Mouse (Mus musculus): Measurements from ENCODE around the gene Trim2.

DNA sequence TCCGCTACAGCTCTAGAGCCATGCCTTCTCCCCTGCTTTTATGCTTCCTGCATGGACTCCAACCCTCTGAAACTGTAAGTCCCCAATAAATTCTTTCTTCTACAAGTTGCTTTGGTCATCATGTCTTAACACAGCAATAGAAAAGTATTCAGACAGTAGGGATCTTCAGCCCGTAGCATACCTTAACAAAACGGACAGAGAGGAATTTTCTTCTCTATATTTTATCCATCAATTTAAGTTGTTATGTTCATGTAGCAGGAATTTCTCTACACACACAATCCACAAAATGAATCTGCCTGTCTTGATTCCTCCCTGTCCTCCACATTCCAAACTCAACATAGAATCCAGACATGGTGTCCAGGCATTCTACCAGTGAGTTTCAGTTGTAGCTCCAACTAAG is at the start of gene Trim2:
- TF ChIP-seq POLR2A (IDR thresholded peaks at IDR 0.05; ENCODE audit: low read depth, low read length): no peak
- no peak for TF ChIP-seq KAT2A (IDR thresholded peaks at IDR 0.05; ENCODE audit: insufficient replicate concordance, low read length)
- no peak for TF ChIP-seq MYC (IDR thresholded peaks at IDR 0.05; ENCODE audit: low read depth, low read length)

Measured in CH12.LX (cell line).